Mouse (Mus musculus) intestine, postnatal 0 days (tissue): ENCODE results near the gene Zfp384. TPM values are rescaled to one million over a fixed set of nuclear protein-coding genes. Genes with fewer than 3 reads are reported as not detected.

Experiments
- ATAC-seq: fragments of 200-750 bp; cut with Nextera tagmentation; 2 replicates; pipeline ENCODE4 v1.8.0; 2017; ENCODE audit warnings: mild to moderate bottlenecking, moderate TSS enrichment, moderate library complexity
- H3K27ac ChIP-seq: fragments of 300-500 bp; sonication (generic); 2 replicates; pipeline ENCODE4 v1.5.1; 2014; ENCODE audit warnings: mild to moderate bottlenecking, low read depth, low read length, moderate library complexity
- H3K27me3 ChIP-seq: fragments of 300-500 bp; sonication (generic); replicated peaks from 2 replicates; pipeline ENCODE4 v1.6.1; 2014; ENCODE audit warnings: low read length, mixed read lengths; ENCODE audit not compliant: control insufficient read depth, insufficient read depth
- H3K36me3 ChIP-seq: fragments of 300-500 bp; sonication (generic); 2 replicates; pipeline ENCODE4 v1.6.1; 2014; ENCODE audit warnings: mild to moderate bottlenecking, moderate library complexity; ENCODE audit not compliant: control insufficient read depth, insufficient read depth
- H3K4me1 ChIP-seq: fragments of 300-500 bp; sonication (generic); replicated peaks from 2 replicates; pipeline ENCODE4 v1.6.1; 2014; ENCODE audit warnings: antibody characterized with exemption, low read length, mixed read lengths; ENCODE audit not compliant: control insufficient read depth, insufficient read depth
- H3K4me2 ChIP-seq: fragments of 300-500 bp; sonication (generic); replicated peaks from 2 replicates; pipeline ENCODE4 v1.6.1; 2014; ENCODE audit warnings: low read depth, mild to moderate bottlenecking, moderate library complexity
- H3K4me3 ChIP-seq: fragments of 300-500 bp; sonication (generic); 2 replicates; pipeline ENCODE4 v1.5.1; 2014; ENCODE audit warnings: low read depth, low read length
- H3K9ac ChIP-seq: fragments of 300-500 bp; sonication (generic); 2 replicates; pipeline ENCODE4 v1.6.1; 2014; ENCODE audit warnings: mild to moderate bottlenecking, low read depth, low read length
- H3K9me3 ChIP-seq: fragments of 300-500 bp; sonication (generic); 2 replicates; pipeline ENCODE4 v1.6.1; 2016; ENCODE audit warnings: mixed run types; ENCODE audit not compliant: control insufficient read depth
- CTCF ChIP-seq: sonication (generic); IDR thresholded peaks from 2 replicates; pipeline ENCODE4 v1.5.1; 2016; ENCODE audit warnings: low read depth, mild to moderate bottlenecking, control low read depth, antibody characterized with exemption, moderate library complexity
- WGBS: fragments of 180-500 bp; shearing (Covaris S2); extraction: QIAGEN DNeasy Blood & Tissue Kit; methylation state at CpG from one replicate; pipeline ENCODE4 v1.1.7; 2014; 5-methylcytosine and 5-hydroxymethylcytosine counted together
- polyA plus RNA-seq: library from polyadenylated mRNA; unstranded; fragments of >200 nt; fragmentation: Nextera tagmentation; extraction: Ambion mirVana; gene quantifications from 2 replicates; pipeline ENCODE4 v1.2.1, GENCODE M21; 2015

Gene Zfp384
- polyA plus RNA-seq, 1 experiment from 2014 or later, result 8.2 TPM

DNA sequence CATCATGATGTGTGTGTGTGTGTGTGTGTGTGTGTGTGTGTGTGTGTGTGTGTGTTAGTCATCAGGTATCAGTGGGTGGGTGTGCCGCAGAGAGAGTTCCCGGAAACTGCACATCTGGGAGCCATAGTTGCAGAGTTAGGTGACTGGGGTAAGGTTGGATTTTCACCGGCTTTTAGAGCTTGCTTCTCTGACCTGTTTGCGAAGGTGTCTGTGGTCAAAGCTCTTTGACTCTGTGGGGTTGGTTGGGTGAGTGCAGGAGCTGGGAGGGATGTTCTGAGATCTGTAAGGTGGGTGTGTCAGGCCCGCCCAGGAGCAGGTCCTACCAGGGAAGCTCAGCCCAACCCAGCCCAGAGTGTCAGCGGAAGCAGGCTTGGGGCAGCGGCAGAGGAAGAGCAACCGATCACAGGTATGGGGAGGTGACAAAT, 58.6 kb downstream of the Zfp384 start, which contains the start of gene Lpar5:
TSS of gene Lpar5 (plus strand) at position 350 of the 425 bp plus-strand sequence.
- H3K27ac ChIP-seq, result peak within 1 kb of the TSS; percentile 50
- no peaks in the 10 kb centered on the region for H3K36me3 ChIP-seq
- 30% methylated on average over 8 of the region's 8 CpGs for WGBS
- no peaks in the 10 kb centered on the region for H3K9me3 ChIP-seq
- H3K4me2 ChIP-seq, result peak within 1 kb of the TSS; percentile 65
- no peak within 1 kb of the TSS; the same call in 1 of the 2 replicates for H3K9ac ChIP-seq
- H3K4me1 ChIP-seq, result 0 out of 2 replicates have a peak, but pooled peaks cover 4% of the 10 kb centered on the region
- peak within 1 kb of the TSS; percentile 24 for H3K4me3 ChIP-seq
- no peaks in the 10 kb centered on the region for H3K27me3 ChIP-seq
- peak; percentile 27 for ATAC-seq
- TF ChIP-seq CTCF, result no peak

DNA sequence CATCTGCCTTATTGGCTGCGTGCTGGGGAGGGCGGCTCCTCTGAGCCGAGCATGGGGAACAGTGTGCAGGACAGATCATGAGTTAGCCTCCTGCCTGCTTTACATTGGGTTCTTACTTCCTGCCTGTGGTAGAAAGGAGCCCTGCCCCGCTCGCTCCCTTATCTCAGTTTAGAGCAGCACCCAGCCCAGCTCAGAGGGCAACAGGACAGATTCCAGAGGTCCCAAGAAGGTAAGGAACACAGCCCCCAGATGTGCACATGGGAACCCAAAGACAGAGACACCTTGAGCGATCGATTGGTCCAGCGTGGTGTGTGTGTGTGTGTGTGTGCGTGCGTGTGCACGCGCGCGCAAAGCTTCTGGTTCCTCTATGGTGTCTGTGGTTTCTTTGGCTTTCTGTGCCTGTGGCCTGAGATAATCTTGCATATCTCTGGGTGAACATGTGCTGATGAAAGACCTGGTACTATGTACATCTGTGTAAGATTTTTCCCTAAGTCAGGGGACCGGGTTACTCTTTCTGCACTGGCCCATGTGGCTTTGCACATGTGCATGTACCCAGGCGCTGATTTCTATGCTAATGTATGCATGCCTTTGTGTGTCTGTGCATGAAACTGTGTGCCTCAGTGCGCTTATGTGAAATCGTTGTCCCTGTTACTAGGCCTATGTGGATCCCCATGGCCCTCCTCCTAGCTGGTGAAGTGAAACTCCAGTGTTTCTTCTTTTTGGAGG, 62.4 kb downstream of the Zfp384 start:
- 55% methylated on average over 18 of the region's 18 CpGs for WGBS
- no peaks in the 10 kb centered on the region for H3K36me3 ChIP-seq
- no peak overlapping the region for H3K9ac ChIP-seq
- peak overlapping the region; percentile 45 for H3K4me2 ChIP-seq
- ATAC-seq, result peak; percentile 79
- peak overlapping the region; percentile 66 for H3K27ac ChIP-seq
- no peaks in the 10 kb centered on the region for H3K27me3 ChIP-seq
- H3K9me3 ChIP-seq, result no peaks in the 10 kb centered on the region
- H3K4me3 ChIP-seq, result no peak overlapping the region
- H3K4me1 ChIP-seq, result 0 out of 2 replicates have a peak, but pooled peaks cover 4% of the 10 kb centered on the region
- no peak for TF ChIP-seq CTCF

DNA sequence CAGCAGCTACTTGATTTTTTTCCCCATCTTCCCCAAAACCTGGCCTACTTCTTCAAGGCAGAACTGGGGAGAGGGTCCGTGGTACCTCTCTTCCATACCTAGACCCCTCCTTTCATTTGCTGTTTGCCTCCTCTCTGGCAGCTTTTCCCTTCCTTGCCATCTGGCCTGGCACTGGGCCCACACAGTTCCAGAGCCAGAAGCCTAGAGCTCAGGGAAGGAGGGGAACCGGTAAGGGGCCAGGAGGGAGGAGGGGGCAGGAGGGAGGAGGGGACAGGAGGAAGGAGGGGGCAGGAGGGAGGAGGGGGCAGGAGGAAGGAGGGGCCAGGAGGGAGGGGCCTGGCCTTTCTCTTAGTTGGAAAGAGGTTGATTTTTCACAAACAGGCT, 62.9 kb downstream of the Zfp384 start:
- TF ChIP-seq CTCF, result no peak
- H3K9me3 ChIP-seq, result no peaks in the 10 kb centered on the region
- H3K9ac ChIP-seq, result no peak overlapping the region
- no peaks in the 10 kb centered on the region for H3K27me3 ChIP-seq
- H3K36me3 ChIP-seq, result no peaks in the 10 kb centered on the region
- H3K4me1 ChIP-seq, result 0 out of 2 replicates have a peak, but pooled peaks cover 4% of the 10 kb centered on the region
- no peak for ATAC-seq
- H3K4me2 ChIP-seq, result peak overlapping the region; percentile 45; the same call in 1 of the 2 replicates
- no peak overlapping the region for H3K4me3 ChIP-seq
- peak overlapping the region; percentile 66 for H3K27ac ChIP-seq
- 25% methylated on average over 2 of the region's 2 CpGs for WGBS

DNA sequence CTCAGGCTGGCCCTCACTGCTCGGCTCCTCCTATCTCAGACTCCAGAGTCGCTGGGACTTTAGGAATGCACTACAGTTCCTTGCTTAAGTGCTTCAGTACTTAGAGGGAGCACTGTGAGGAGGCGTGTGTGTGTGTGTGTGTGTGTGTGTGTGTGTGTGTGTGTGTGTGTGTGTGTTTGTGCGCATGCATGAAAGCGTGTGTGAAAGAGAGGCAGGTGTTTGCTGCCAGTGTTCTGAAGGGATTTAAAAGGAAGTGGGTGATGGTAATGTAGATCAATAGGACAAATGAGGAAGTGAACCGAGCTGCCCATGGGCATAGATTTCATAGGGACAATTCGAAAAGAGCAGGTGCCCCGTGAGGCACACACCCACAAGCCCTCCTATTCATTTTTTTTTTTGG, 64.9 kb downstream of the Zfp384 start:
- 0 out of 2 replicates have a peak, but pooled peaks have one; percentile 8 for ATAC-seq
- no peak for TF ChIP-seq CTCF
- Histone ChIP-seq H3K27ac (0 out of 2 replicates have a peak overlapping the region, but pooled peaks have one; percentile 15), H3K4me2 (no peak overlapping the region), H3K27me3 (no peaks in the 10 kb centered on the region), H3K4me3 (no peak overlapping the region), H3K36me3 (no peaks in the 10 kb centered on the region), H3K9ac (no peak overlapping the region), H3K9me3 (no peaks in the 10 kb centered on the region), H3K4me1 (0 out of 2 replicates have a peak, but pooled peaks cover 4% of the 10 kb centered on the region)
- 44% methylated on average over 8 of the region's 8 CpGs for WGBS

DNA sequence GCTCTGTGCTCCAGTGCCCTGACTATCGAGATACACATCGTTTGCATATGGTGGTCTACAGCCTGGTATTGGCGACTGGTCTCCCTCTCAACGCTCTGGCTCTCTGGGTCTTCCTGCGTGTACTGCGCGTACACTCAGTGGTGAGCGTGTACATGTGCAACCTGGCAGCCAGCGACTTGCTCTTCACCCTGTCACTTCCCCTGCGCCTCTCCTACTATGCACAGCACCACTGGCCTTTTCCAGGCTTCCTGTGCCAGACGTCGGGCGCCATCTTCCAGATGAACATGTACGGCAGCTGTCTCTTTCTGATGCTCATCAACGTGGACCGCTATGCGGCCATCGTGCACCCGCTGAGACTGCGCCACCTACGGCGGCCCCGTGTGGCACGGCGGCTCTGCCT, 72.4 kb downstream of the Zfp384 start:
- Histone ChIP-seq H3K36me3 (peaks cover 13% of the 10 kb centered on the region; the same call in 1 of the 2 replicates), H3K4me3 (peak overlapping the region; percentile 34), H3K27me3 (no peaks in the 10 kb centered on the region), H3K9ac (no peak overlapping the region), H3K27ac (peak overlapping the region; percentile 30; the same call in 1 of the 2 replicates), H3K4me2 (peak overlapping the region; percentile 66), H3K4me1 (peaks cover 8% of the 10 kb centered on the region; the same call in 1 of the 2 replicates), H3K9me3 (no peaks in the 10 kb centered on the region)
- 32% methylated on average over 25 of the region's 25 CpGs for WGBS
- peak; percentile 15 for ATAC-seq
- TF ChIP-seq CTCF, result no peak

DNA sequence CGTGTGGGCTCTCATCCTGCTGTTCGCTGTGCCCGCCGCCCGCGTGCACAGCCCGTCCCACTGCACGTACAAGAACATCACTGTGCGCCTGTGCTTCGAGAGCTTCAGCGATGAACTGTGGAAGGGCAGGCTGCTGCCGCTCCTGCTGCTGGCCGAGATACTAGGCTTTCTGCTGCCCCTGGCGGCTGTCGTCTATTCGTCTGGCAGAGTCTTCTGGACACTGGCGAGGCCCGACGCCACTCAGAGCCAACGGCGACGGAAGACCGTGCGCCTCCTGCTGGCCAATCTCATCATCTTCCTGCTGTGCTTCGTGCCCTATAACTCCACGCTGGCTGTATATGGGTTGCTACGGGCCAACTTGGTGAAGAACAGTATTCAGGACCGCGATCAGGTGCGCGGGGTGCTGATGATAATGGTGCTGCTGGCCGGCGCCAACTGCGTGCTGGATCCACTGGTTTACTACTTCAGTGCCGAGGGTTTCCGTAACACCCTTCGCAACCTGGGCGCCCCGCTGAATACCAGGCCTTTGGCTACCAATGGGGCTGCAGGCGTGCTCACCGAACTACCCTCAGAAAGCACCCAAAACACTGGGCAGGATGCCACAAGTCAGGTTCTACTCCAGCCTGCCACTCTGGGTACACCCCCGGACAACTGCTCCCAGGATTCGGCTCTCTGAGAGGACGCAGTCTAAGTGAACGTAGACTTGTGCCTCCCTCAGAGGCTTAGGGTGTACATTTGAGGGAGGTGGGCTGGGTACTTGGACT, 73.0 kb downstream of the Zfp384 start:
- Histone ChIP-seq H3K36me3 (peaks cover 13% of the 10 kb centered on the region; the same call in 1 of the 2 replicates), H3K4me2 (peak overlapping the region; percentile 66), H3K4me1 (peaks cover 8% of the 10 kb centered on the region; the same call in 1 of the 2 replicates), H3K27me3 (no peaks in the 10 kb centered on the region), H3K4me3 (peak overlapping the region; percentile 34), H3K27ac (peak overlapping the region; percentile 30; the same call in 1 of the 2 replicates), H3K9ac (no peak overlapping the region), H3K9me3 (no peaks in the 10 kb centered on the region)
- ATAC-seq, result peak; percentile 84
- peak; percentile 98 for TF ChIP-seq CTCF
- 26% methylated on average over 45 of the region's 45 CpGs for WGBS
